In the genomic region with DNA sequence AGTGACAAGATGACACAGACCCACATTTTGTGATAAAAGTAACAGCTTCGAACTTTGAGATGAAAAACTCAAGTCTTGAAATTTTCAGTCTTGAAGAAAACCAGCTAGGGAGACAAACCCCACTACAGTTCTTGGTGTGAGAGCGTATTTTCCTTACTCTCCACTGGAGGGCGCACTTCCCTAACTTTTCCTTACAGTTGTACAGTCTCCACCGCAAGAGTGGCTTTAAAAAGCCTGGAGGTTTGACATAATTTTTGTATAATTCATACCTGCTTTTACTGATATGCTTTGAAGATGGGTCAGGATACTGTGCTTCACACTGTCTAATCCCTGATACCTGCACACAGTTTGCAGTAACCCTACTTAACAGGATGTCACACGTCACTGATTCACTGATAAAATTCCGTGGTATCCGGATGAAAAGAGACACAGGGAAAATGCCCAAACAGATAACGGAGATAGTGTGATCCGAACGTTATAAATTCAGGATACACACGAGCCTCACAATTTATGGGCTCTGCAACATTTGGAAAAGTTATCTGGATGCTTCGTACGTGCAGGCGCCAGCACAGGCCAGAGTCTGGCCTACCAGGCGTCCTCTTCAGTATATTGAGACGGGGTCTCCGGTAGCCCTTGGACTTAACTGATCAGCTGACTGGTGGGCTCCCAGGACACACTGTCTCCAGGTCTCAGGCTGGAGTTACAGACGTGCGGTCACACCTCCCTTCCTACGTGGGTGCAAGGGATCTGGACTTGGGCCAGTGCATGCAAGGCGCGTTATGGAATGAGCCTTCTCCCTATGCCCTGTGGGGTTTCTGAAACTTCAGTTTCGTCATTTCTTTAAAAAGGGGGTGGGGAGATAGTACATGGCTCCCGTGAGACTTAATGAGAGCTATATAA, we compare ENCODE assay signal across 8 mouse cellular contexts.
DNase-seq lines count a peak whose midpoint lies in the region; ATAC-seq and TF ChIP-seq lines count a peak whose summit lies in the region.

No protein-coding gene starts in this region.

- ATAC-seq in intestine, embryonic 16.5 days = peak; percentile 71
- peak; percentile 46 for ATAC-seq in limb, embryonic 15.5 days (ENCODE audit: insufficient number of reproducible peaks, low FRiP score, low TSS enrichment, low read depth)
- ATAC-seq in neural tube, embryonic 15.5 days (ENCODE audit: low FRiP score) = peak; percentile 72
- no peak for ATAC-seq in erythroblast, adult 5-6 weeks (replicated peaks; ENCODE audit: low FRiP score, poor library complexity, severe bottlenecking)

- no peak overlapping the region for H3K4me3 ChIP-seq in cerebellum, adult 2 months (replicated peaks; ENCODE audit: insufficient read depth, low read depth, low read length)
- H3K4me3 ChIP-seq in intestine, embryonic 16.5 days (ENCODE audit: low read length) = no peak overlapping the region
- no peak overlapping the region for H3K4me3 ChIP-seq in limb, embryonic 15.5 days
- no peak overlapping the region for H3K4me3 ChIP-seq in neural tube, embryonic 15.5 days (replicated peaks)

- WGBS in cerebellum, adult 2 months = 49% methylated on average over 24 of the region's 24 CpGs
- 52% methylated on average over 24 of the region's 24 CpGs for WGBS in intestine, embryonic 16.5 days
- 38% methylated on average over 24 of the region's 24 CpGs for WGBS in limb, embryonic 15.5 days
- WGBS in neural tube, embryonic 15.5 days = 51% methylated on average over 24 of the region's 24 CpGs

- peak; percentile 68 for DNase-seq in urinary bladder, postnatal 25 days (ENCODE audit: low spot score)
- no peak for DNase-seq in urinary bladder, adult 2 months (ENCODE audit: low spot score)
- DNase-seq in cerebellum, adult 2 months = peak; percentile 62 to 64
- DNase-seq in forelimb bud, embryonic 11.5 days (ENCODE audit: low read depth, low spot score) = peak; percentile 66

- no peaks in the 10 kb centered on the region for H3K36me3 ChIP-seq in intestine, embryonic 16.5 days (ENCODE audit: control insufficient read depth, insufficient read depth, low read length)
- H3K36me3 ChIP-seq in limb, embryonic 15.5 days = no peaks in the 10 kb centered on the region
- H3K36me3 ChIP-seq in neural tube, embryonic 15.5 days = no peaks in the 10 kb centered on the region

- no peaks in the 10 kb centered on the region for H3K9me3 ChIP-seq in intestine, embryonic 16.5 days (ENCODE audit: control insufficient read depth, low read length)
- H3K9me3 ChIP-seq in limb, embryonic 15.5 days = no peaks in the 10 kb centered on the region
- H3K9me3 ChIP-seq in neural tube, embryonic 15.5 days (replicated peaks) = no peaks in the 10 kb centered on the region

- TF ChIP-seq POLR2A in cerebellum, adult 2 months (IDR thresholded peaks at IDR 0.05; ENCODE audit: borderline replicate concordance, insufficient read depth, low read length) = no peak

- peak; percentile 68; the same call in 1 of the 2 replicates for TF ChIP-seq CTCF in cerebellum, adult 2 months (IDR thresholded peaks at IDR 0.05; ENCODE audit: borderline replicate concordance, insufficient read depth, low read depth, low read length)

- no peak overlapping the region for H3K9ac ChIP-seq in intestine, embryonic 16.5 days (ENCODE audit: low read depth, low read length)
- no peak overlapping the region for H3K9ac ChIP-seq in limb, embryonic 15.5 days
- no peak overlapping the region for H3K9ac ChIP-seq in neural tube, embryonic 15.5 days (replicated peaks)

- H3K4me2 ChIP-seq in intestine, embryonic 16.5 days (ENCODE audit: low read depth, low read length) = no peak overlapping the region
- peak overlapping the region; percentile 24; the same call in 1 of the 2 replicates for H3K4me2 ChIP-seq in limb, embryonic 15.5 days
- H3K4me2 ChIP-seq in neural tube, embryonic 15.5 days = no peak overlapping the region

- H3K4me1 ChIP-seq in cerebellum, adult 2 months (ENCODE audit: control insufficient read depth, insufficient read depth, low read length) = peaks cover 4% of the 10 kb centered on the region; the same call in 1 of the 2 replicates
- H3K4me1 ChIP-seq in intestine, embryonic 16.5 days (ENCODE audit: control insufficient read depth, insufficient read depth, low read length) = peaks cover 4% of the 10 kb centered on the region; the same call in 1 of the 2 replicates
- H3K4me1 ChIP-seq in limb, embryonic 15.5 days = peaks cover 16% of the 10 kb centered on the region
- H3K4me1 ChIP-seq in neural tube, embryonic 15.5 days = peaks cover 20% of the 10 kb centered on the region

- no peaks in the 10 kb centered on the region for H3K27me3 ChIP-seq in cerebellum, adult 2 months (ENCODE audit: control insufficient read depth, insufficient read depth, low read length)
- H3K27me3 ChIP-seq in intestine, embryonic 16.5 days (replicated peaks; ENCODE audit: control insufficient read depth, insufficient read depth, low read length) = no peaks in the 10 kb centered on the region
- H3K27me3 ChIP-seq in limb, embryonic 15.5 days = peaks cover 6% of the 10 kb centered on the region
- no peaks in the 10 kb centered on the region for H3K27me3 ChIP-seq in neural tube, embryonic 15.5 days (replicated peaks)

- no peak overlapping the region for H3K27ac ChIP-seq in cerebellum, adult 2 months (ENCODE audit: insufficient read depth, low read length)
- no peak overlapping the region for H3K27ac ChIP-seq in intestine, embryonic 16.5 days (ENCODE audit: low read length)
- H3K27ac ChIP-seq in limb, embryonic 15.5 days = 0 out of 2 replicates have a peak overlapping the region, but pooled peaks have one; percentile 22
- H3K27ac ChIP-seq in neural tube, embryonic 15.5 days (replicated peaks) = peak overlapping the region; percentile 49

Comparison
In these comparisons a context has a peak if more than half of its experiments do, and no peak if none do; other contexts are left out.
1. H3K27ac ChIP-seq: peak in limb, embryonic 15.5 days (single experiment) and neural tube, embryonic 15.5 days (single experiment); none in cerebellum, adult 2 months (single experiment) and intestine, embryonic 16.5 days (single experiment).